Mouse (Mus musculus): ENCODE results near the gene Thoc7.

DNA sequence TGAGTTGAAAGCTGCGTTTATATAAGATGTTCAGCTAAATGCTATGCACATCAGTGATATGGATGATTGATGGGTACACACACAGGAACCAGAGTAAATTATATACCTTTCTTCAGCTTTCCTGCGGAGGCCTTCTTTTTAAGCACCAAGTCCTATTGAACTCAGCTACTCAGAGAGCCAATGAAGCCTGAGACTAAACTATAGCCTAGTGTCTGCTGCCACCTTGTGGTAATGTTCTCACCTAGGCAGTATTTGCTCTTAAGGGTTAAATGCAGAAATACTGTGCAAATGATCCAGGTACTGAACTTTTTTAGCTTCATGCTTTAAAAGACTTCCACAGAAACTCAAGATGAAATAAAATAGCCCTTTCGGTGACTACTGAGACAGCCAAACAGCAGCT, 44.0 kb downstream of the Thoc7 start:
- TF ChIP-seq CTCF (IDR thresholded peaks at IDR 0.05; ENCODE audit: control insufficient read depth, insufficient read depth, low read length) (0 out of 2 replicates have a peak, but pooled peaks have one; percentile 16), POLR2A (IDR thresholded peaks at IDR 0.05; ENCODE audit: borderline replicate concordance, control insufficient read depth, low read depth, low read length) (no peak)
